Mouse (Mus musculus): Measurements from ENCODE around the gene Omg. TPM values are rescaled to one million over a fixed set of nuclear protein-coding genes. Genes with fewer than 3 reads are reported as not detected.

Omg gene
- total and polyA plus RNA-seq, 3 experiments, result 0.38 TPM; not detected in 2

DNA sequence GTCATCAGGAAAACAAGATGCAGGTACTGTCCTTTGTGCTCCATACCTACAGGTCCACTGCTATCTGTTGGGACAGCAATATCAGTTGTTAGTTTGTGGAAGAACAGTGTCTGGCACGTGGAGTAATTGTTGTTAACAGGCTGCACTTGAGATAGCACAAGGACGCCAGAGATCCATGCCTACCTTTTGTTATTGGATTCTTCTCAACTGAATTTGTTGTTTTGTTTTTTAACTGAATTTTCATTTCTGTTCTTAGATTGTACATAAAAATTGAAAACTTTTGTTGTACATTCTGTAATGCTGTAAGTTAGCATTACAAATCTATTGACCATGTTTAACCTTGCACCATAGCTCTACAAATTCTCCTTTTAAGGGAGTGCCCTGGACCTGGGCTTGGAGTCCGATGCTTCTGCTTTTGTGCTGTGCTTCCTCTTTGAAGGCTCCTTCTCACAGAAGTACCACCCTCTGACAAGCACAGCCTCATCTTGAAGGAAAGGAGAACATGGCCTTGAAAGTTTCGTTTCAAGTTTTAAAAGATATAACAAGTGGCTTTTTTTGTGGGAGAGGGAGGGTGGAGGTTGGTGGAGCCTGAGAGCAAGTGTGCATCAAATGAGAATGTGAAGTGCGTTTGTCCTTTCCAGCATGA lies 24.0 kb upstream of the Omg start:
- Histone ChIP-seq H3K4me1 (ENCODE audit: insufficient read depth, low read depth, low read length) (0 out of 2 replicates have a peak, but pooled peaks cover 2% of the 10 kb centered on the region), H3K9me3 (replicated peaks) (no peaks in the 10 kb centered on the region), H3K27me3 (ENCODE audit: insufficient read depth, low read length) (no peaks in the 10 kb centered on the region), H3K4me3 (ENCODE audit: low read depth, low read length) (no peak overlapping the region), H3K36me3 (replicated peaks) (peaks cover 38% of the 10 kb centered on the region)
- TF ChIP-seq CTCF (IDR thresholded peaks at IDR 0.05; ENCODE audit: low read depth, low read length), result no peak
- no peak for TF ChIP-seq TAL1 (conservative IDR thresholded peaks at IDR 0.05; ENCODE audit: low read depth, low read length)
- DNase-seq (ENCODE audit: low spot score) (no peak), ATAC-seq (ENCODE audit: extremely low read depth, insufficient number of reproducible peaks, low FRiP score, poor library complexity, severe bottlenecking) (no peak)

DNA sequence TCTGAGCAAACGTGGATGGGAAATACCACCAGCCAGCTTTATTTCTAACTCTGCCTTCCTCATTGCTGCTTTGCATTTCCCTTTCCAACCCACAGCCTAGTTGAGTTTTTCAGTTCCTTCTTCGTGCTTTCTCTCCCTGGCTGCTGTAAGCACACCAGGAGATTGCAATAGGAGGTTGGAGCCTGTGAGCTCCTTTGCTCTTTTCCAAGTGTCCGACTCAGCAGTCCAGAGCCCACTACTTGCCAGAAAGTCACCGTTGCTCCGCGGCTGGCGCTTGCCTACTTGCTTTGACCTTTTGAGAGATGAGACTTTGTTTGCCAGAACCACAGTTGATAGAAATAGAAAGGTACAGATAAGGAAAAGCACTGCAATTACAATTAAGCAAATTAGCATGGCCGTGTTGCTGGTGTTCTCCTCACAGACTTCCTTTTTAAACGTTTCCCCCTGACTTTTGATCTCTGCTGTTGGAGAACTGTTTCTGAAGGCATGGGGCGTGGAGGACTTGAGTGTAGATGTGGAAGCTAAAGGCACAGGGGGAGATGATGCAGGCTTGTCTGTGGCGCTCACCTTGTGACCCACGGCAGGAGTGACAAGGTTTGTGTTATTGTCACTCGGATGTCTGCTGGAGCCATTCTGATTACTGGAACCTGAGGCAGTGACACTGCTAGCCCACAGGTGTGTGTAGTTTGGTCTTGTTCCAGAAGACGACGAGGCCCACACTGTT lies 23.3 kb upstream of the Omg start:
- TF ChIP-seq POLR2AphosphoS5 (IDR thresholded peaks at IDR 0.05; ENCODE audit: insufficient replicate concordance, low read depth, low read length), result no peak
- no peak for TF ChIP-seq TAL1 (conservative IDR thresholded peaks at IDR 0.05; ENCODE audit: low read depth, low read length)
- TF ChIP-seq CTCF (IDR thresholded peaks at IDR 0.05; ENCODE audit: low read depth, low read length), result no peak
- TF ChIP-seq GATA2 (IDR thresholded peaks at IDR 0.05; ENCODE audit: borderline replicate concordance, low read depth, low read length), result no peak
- TF ChIP-seq GATA1 (IDR thresholded peaks at IDR 0.05; ENCODE audit: borderline replicate concordance, low read length), result no peak
- ATAC-seq (ENCODE audit: extremely low read depth, insufficient number of reproducible peaks, low FRiP score, poor library complexity, severe bottlenecking), result no peak
- Histone ChIP-seq H3K27me3 (ENCODE audit: insufficient read depth, low read length) (no peaks in the 10 kb centered on the region), H3K4me1 (ENCODE audit: insufficient read depth, low read depth, low read length) (0 out of 2 replicates have a peak, but pooled peaks cover 2% of the 10 kb centered on the region), H3K9me3 (replicated peaks) (no peaks in the 10 kb centered on the region), H3K4me3 (ENCODE audit: low read depth, low read length) (no peak overlapping the region), H3K36me3 (replicated peaks) (peaks cover 38% of the 10 kb centered on the region)
- no peak for DNase-seq (ENCODE audit: low spot score)

DNA sequence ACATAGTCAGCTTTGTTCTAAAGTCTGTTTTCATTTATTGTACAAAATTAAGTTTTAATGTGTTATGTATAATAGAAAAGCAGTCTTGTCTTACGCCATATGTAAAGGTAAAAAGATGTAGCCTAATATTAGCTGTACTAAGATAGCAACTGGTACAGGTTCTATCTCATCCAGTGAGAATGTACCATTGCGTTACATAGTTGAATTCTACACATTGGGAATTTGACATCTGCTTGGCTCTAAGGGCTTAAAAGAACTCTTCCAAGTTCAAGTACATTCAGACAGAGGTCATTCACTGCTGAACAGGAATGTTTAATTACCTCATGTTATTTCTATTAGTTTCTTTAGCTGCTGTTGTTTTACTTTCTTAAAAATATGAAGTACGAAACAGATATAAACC lies 22.7 kb upstream of the Omg start:
- Histone ChIP-seq H3K4me3 (ENCODE audit: low read depth, low read length) (no peak overlapping the region), H3K36me3 (replicated peaks) (peaks cover 34% of the 10 kb centered on the region), H3K9me3 (replicated peaks) (no peaks in the 10 kb centered on the region), H3K4me1 (ENCODE audit: insufficient read depth, low read depth, low read length) (0 out of 2 replicates have a peak, but pooled peaks cover 2% of the 10 kb centered on the region), H3K27me3 (ENCODE audit: insufficient read depth, low read length) (no peaks in the 10 kb centered on the region)
- no peak for ATAC-seq (ENCODE audit: extremely low read depth, insufficient number of reproducible peaks, low FRiP score, poor library complexity, severe bottlenecking)
- TF ChIP-seq GATA1 (IDR thresholded peaks at IDR 0.05; ENCODE audit: borderline replicate concordance, low read length) (no peak), TAL1 (conservative IDR thresholded peaks at IDR 0.05; ENCODE audit: low read depth, low read length) (no peak), POLR2AphosphoS5 (IDR thresholded peaks at IDR 0.05; ENCODE audit: insufficient replicate concordance, low read depth, low read length) (no peak), GATA2 (IDR thresholded peaks at IDR 0.05; ENCODE audit: borderline replicate concordance, low read depth, low read length) (no peak), CTCF (IDR thresholded peaks at IDR 0.05; ENCODE audit: low read depth, low read length) (no peak)
- no peak for DNase-seq (ENCODE audit: low spot score)

DNA sequence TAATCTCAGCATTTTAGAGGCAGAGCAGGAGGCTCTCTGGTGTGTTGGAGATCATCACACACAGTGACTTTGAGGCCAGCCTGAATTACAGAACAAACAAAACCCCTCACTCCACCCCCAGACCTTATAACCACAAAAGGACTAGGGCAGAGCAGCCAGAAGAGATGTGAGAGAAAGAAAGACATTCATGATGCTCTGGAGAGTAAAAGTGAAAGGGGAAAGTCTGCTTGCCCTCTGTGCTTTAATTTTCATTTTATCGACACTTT lies 20.4 kb upstream of the Omg start:
- TF ChIP-seq POLR2AphosphoS5 (IDR thresholded peaks at IDR 0.05; ENCODE audit: insufficient replicate concordance, low read depth, low read length) (no peak), GATA2 (IDR thresholded peaks at IDR 0.05; ENCODE audit: borderline replicate concordance, low read depth, low read length) (no peak), CTCF (IDR thresholded peaks at IDR 0.05; ENCODE audit: low read depth, low read length) (no peak), GATA1 (IDR thresholded peaks at IDR 0.05; ENCODE audit: borderline replicate concordance, low read length) (no peak), TAL1 (conservative IDR thresholded peaks at IDR 0.05; ENCODE audit: low read depth, low read length) (no peak)
- Histone ChIP-seq H3K4me3 (ENCODE audit: low read depth, low read length) (no peak overlapping the region), H3K36me3 (replicated peaks) (peaks cover 25% of the 10 kb centered on the region), H3K9me3 (replicated peaks) (no peaks in the 10 kb centered on the region), H3K27me3 (ENCODE audit: insufficient read depth, low read length) (no peaks in the 10 kb centered on the region), H3K4me1 (ENCODE audit: insufficient read depth, low read depth, low read length) (0 out of 2 replicates have a peak, but pooled peaks cover 5% of the 10 kb centered on the region)
- DNase-seq (ENCODE audit: low spot score), result no peak
- no peak for ATAC-seq (ENCODE audit: extremely low read depth, insufficient number of reproducible peaks, low FRiP score, poor library complexity, severe bottlenecking)

DNA sequence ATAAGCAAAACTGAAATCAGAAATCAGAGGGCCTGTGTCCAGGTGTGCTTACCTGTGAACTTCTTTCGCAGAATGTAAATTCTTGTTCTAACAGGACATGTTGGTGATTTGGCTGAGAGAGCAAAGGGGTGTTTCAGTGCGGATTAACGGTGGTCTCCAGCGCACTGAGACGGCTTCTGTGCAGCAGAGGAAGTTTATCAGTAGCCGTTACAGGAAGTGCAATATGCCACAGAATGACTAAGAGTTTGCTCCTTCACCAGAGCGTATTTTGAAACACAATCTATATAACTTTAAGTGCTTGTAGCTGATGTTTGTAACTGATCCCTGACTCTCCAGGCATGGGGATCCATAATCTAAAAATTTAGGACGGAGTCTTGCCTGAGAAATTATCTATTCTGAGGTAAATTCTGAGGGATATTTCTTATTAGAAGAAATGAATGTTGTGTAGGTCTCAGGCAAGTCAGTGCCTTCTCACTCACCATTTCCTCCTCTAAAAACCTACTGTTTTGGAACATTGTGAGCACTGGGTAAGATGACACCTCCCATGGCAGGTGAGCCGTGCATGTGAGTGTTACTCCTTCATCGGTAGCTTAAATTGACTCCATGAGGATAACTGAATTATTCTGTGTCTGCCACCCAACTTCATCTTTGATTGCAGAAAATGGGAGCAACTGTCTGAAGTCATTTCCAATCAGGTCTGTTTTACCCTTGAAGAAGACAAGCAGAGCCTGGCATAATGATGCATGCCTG lies 19.9 kb upstream of the Omg start, which contains the start of gene Evi2b:
Gene Evi2b (minus strand): TSS at position 203 of the 750 bp plus-strand sequence.
- Histone ChIP-seq H3K4me1 (ENCODE audit: insufficient read depth, low read depth, low read length) (0 out of 2 replicates have a peak, but pooled peaks cover 5% of the 10 kb centered on the region), H3K9me3 (replicated peaks) (no peaks in the 10 kb centered on the region), H3K36me3 (replicated peaks) (peaks cover 24% of the 10 kb centered on the region), H3K4me3 (ENCODE audit: low read depth, low read length) (no peak within 1 kb of the TSS), H3K27me3 (ENCODE audit: insufficient read depth, low read length) (no peaks in the 10 kb centered on the region)
- no peak for ATAC-seq (ENCODE audit: extremely low read depth, insufficient number of reproducible peaks, low FRiP score, poor library complexity, severe bottlenecking)
- no peak for DNase-seq (ENCODE audit: low spot score)
- no peak for TF ChIP-seq CTCF (IDR thresholded peaks at IDR 0.05; ENCODE audit: low read depth, low read length)
- TF ChIP-seq POLR2AphosphoS5 (IDR thresholded peaks at IDR 0.05; ENCODE audit: insufficient replicate concordance, low read depth, low read length), result no peak
- TF ChIP-seq TAL1 (conservative IDR thresholded peaks at IDR 0.05; ENCODE audit: low read depth, low read length), result no peak
- TF ChIP-seq GATA2 (IDR thresholded peaks at IDR 0.05; ENCODE audit: borderline replicate concordance, low read depth, low read length), result no peak
- no peak for TF ChIP-seq GATA1 (IDR thresholded peaks at IDR 0.05; ENCODE audit: borderline replicate concordance, low read length)

DNA sequence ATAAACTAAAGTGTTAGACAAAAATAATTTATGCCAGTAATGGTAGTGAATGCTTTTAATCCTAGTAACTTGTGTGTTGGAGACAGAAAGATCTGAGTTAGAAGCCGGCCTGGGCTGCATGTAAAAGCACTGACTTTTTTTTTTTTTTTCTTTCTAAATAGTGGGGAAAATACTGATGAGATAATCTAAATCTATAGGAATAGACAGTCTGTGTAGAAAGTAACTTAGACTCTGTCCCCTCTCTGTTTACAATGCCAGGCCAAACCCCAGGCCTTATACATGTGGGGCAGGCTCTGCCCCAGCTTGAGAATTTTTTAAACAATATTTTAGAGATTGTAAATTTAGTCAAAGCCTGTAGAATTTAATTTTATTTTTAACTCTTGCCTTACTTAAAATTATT lies 19.1 kb upstream of the Omg start:
- H3K4me3 ChIP-seq (ENCODE audit: low read depth, low read length), result no peak overlapping the region
- no peaks in the 10 kb centered on the region for H3K9me3 ChIP-seq (replicated peaks)
- H3K36me3 ChIP-seq (replicated peaks), result peaks cover 17% of the 10 kb centered on the region
- ATAC-seq (ENCODE audit: extremely low read depth, insufficient number of reproducible peaks, low FRiP score, poor library complexity, severe bottlenecking), result no peak
- no peak for DNase-seq (ENCODE audit: low spot score)
- TF ChIP-seq CTCF (IDR thresholded peaks at IDR 0.05; ENCODE audit: low read depth, low read length) (no peak), TAL1 (conservative IDR thresholded peaks at IDR 0.05; ENCODE audit: low read depth, low read length) (no peak), GATA1 (IDR thresholded peaks at IDR 0.05; ENCODE audit: borderline replicate concordance, low read length) (no peak), GATA2 (IDR thresholded peaks at IDR 0.05; ENCODE audit: borderline replicate concordance, low read depth, low read length) (no peak), POLR2AphosphoS5 (IDR thresholded peaks at IDR 0.05; ENCODE audit: insufficient replicate concordance, low read depth, low read length) (no peak)
- H3K27me3 ChIP-seq (ENCODE audit: insufficient read depth, low read length), result no peaks in the 10 kb centered on the region
- H3K4me1 ChIP-seq (ENCODE audit: insufficient read depth, low read depth, low read length), result 0 out of 2 replicates have a peak, but pooled peaks cover 5% of the 10 kb centered on the region
